Mouse (Mus musculus) hindbrain, postnatal 0 days (tissue): ENCODE measurements at regions not wholly inside any gene's neighbourhood (a gene's known extent, or its start where the extent isn't known, plus 50 kb on each side); places are given as distances from the start of the nearest gene placed in this dataset.
"Not testable (repeated sequence)": the region's sequence is repeated elsewhere in the genome, so short reads cannot be mapped to it uniquely, and the experiment has no call there.

Source experiments
- ATAC-seq: fragments of 200-750 bp; cut with Nextera tagmentation; 2 replicates; pipeline ENCODE4 v1.8.0; 2017; ENCODE audit warnings: mild to moderate bottlenecking, moderate TSS enrichment, moderate library complexity
- DNase-seq: peaks from one replicate; pipeline ENCODE4 v3.0.0-alpha.2; 2015; ENCODE audit warnings: low spot score
- H3K27ac ChIP-seq: fragments of 300-500 bp; sonication (generic); 2 replicates; pipeline ENCODE4 v1.5.1; 2014; ENCODE audit warnings: mild to moderate bottlenecking
- H3K27me3 ChIP-seq: fragments of 300-500 bp; sonication (generic); 2 replicates; pipeline ENCODE4 v1.6.1; 2014; ENCODE audit warnings: low read length, mixed read lengths; ENCODE audit not compliant: insufficient read depth
- H3K36me3 ChIP-seq: fragments of 300-500 bp; sonication (generic); 2 replicates; pipeline ENCODE4 v1.6.1; 2014; ENCODE audit warnings: low read length, mixed read lengths; ENCODE audit not compliant: insufficient read depth
- H3K4me1 ChIP-seq: fragments of 300-500 bp; sonication (generic); 2 replicates; pipeline ENCODE4 v1.6.1; 2014; ENCODE audit warnings: antibody characterized with exemption, low read length, mixed read lengths; ENCODE audit not compliant: insufficient read depth
- H3K4me2 ChIP-seq: fragments of 300-500 bp; sonication (generic); 2 replicates; pipeline ENCODE4 v1.6.1; 2014; ENCODE audit warnings: low read depth, mild to moderate bottlenecking, low read length, moderate library complexity, mixed read lengths
- H3K4me3 ChIP-seq: fragments of 300-500 bp; sonication (generic); 2 replicates; pipeline ENCODE4 v1.5.1; 2014; ENCODE audit warnings: low read length
- H3K9ac ChIP-seq: fragments of 300-500 bp; sonication (generic); replicated peaks from 2 replicates; pipeline ENCODE4 v1.6.1; 2014; ENCODE audit warnings: mild to moderate bottlenecking, low read length, moderate library complexity, mixed read lengths
- H3K9me3 ChIP-seq: fragments of 300-500 bp; sonication (generic); 2 replicates; pipeline ENCODE4 v1.6.1; 2016; ENCODE audit warnings: low read length, mixed read lengths
- CTCF ChIP-seq: IDR thresholded peaks from 2 replicates; pipeline ENCODE4 v1.5.1; 2016; ENCODE audit warnings: antibody characterized with exemption, control low read depth, low read depth
- WGBS: fragments of 180-500 bp; shearing (Covaris S2); extraction: QIAGEN DNeasy Blood & Tissue Kit; methylation state at CpG from one replicate; pipeline ENCODE4 v1.1.7; 2014; 5-methylcytosine and 5-hydroxymethylcytosine counted together

- Histone ChIP-seq H3K9ac (no peak overlapping the region; the same call in 1 of the 2 replicates), H3K4me2 (0 out of 2 replicates have a peak overlapping the region, but pooled peaks have one; percentile 8), H3K4me1 (0 out of 2 replicates have a peak, but pooled peaks cover 2% of the 10 kb centered on the region), H3K36me3 (no peaks in the 10 kb centered on the region), H3K4me3 (no peak overlapping the region), H3K9me3 (no peaks in the 10 kb centered on the region), H3K27ac (no peak overlapping the region), H3K27me3 (no peaks in the 10 kb centered on the region)
- peak; percentile 89 for ATAC-seq
- 11% methylated on average over 11 of the region's 11 CpGs for WGBS
- DNase-seq, result peak; percentile 86
- peak; percentile 70 for TF ChIP-seq CTCF
These were observed 199.0 kb downstream of the Zfp619 start for GRCm38 (mm10) chr7:39716340-39717150.

- H3K4me2 ChIP-seq, result no peak overlapping the region
- H3K36me3 ChIP-seq, result no peaks in the 10 kb centered on the region
- no peak for ATAC-seq
- no peaks in the 10 kb centered on the region for H3K4me1 ChIP-seq
- no peak for DNase-seq
- no peak overlapping the region for H3K4me3 ChIP-seq
- no peak for TF ChIP-seq CTCF
- H3K9ac ChIP-seq, result no peak overlapping the region
- no peak overlapping the region for H3K27ac ChIP-seq
- 26% methylated on average over 12 of the region's 12 CpGs for WGBS
- no peaks in the 10 kb centered on the region for H3K9me3 ChIP-seq
- H3K27me3 ChIP-seq, result no peaks in the 10 kb centered on the region
These were observed 210.5 kb downstream of the Zfp619 start for GRCm38 (mm10) chr7:39727935-39728557.

GRCm38 (mm10) chr7:39728930-39729329 is 211.4 kb downstream of the Zfp619 start:
- Histone ChIP-seq H3K4me2 (no peak overlapping the region), H3K9me3 (no peaks in the 10 kb centered on the region), H3K4me1 (no peaks in the 10 kb centered on the region), H3K27ac (no peak overlapping the region), H3K4me3 (no peak overlapping the region), H3K9ac (no peak overlapping the region), H3K27me3 (no peaks in the 10 kb centered on the region), H3K36me3 (no peaks in the 10 kb centered on the region)
- DNase-seq (no peak), ATAC-seq (no peak)
- 39% methylated on average over 7 of the region's 7 CpGs for WGBS
- TF ChIP-seq CTCF, result no peak

GRCm38 (mm10) chr7:39729723-39730122 is 212.2 kb downstream of the Zfp619 start:
- 23% methylated on average over 3 of the region's 3 CpGs for WGBS
- TF ChIP-seq CTCF, result no peak
- no peak for DNase-seq
- no peaks in the 10 kb centered on the region for H3K4me1 ChIP-seq
- H3K4me3 ChIP-seq, result no peak overlapping the region
- peak; percentile 32; the same call in 1 of the 2 replicates for ATAC-seq
- H3K9ac ChIP-seq, result no peak overlapping the region
- no peak overlapping the region for H3K4me2 ChIP-seq
- H3K27me3 ChIP-seq, result no peaks in the 10 kb centered on the region
- H3K9me3 ChIP-seq, result no peaks in the 10 kb centered on the region
- no peaks in the 10 kb centered on the region for H3K36me3 ChIP-seq
- H3K27ac ChIP-seq, result no peak overlapping the region

- no peak overlapping the region for H3K9ac ChIP-seq
- no peak for TF ChIP-seq CTCF
- no peaks in the 10 kb centered on the region for H3K36me3 ChIP-seq
- ATAC-seq (no peak), DNase-seq (no peak)
- no peaks in the 10 kb centered on the region for H3K9me3 ChIP-seq
- no peak overlapping the region for H3K4me2 ChIP-seq
- H3K4me3 ChIP-seq, result no peak overlapping the region
- WGBS, result 81% methylated on average over 1 of the region's 1 CpGs
- no peaks in the 10 kb centered on the region for H3K4me1 ChIP-seq
- no peaks in the 10 kb centered on the region for H3K27me3 ChIP-seq
- no peak overlapping the region for H3K27ac ChIP-seq
These were observed 215.2 kb downstream of the Zfp619 start for GRCm38 (mm10) chr7:39732790-39733189.

- H3K4me1 ChIP-seq, H3K4me3 ChIP-seq, H3K27me3 ChIP-seq, H3K9ac ChIP-seq, H3K4me2 ChIP-seq, DNase-seq, H3K9me3 ChIP-seq, H3K36me3 ChIP-seq, ATAC-seq, H3K27ac ChIP-seq: not testable (repeated sequence)
These were observed 230.8 kb downstream of the Zfp619 start for GRCm38 (mm10) chr7:39748395-39748794.

- Histone ChIP-seq H3K9ac (no peak overlapping the region), H3K36me3 (no peaks in the 10 kb centered on the region), H3K4me1 (no peaks in the 10 kb centered on the region), H3K4me3 (no peak overlapping the region), H3K9me3 (no peaks in the 10 kb centered on the region), H3K27me3 (no peaks in the 10 kb centered on the region), H3K4me2 (no peak overlapping the region), H3K27ac (no peak overlapping the region)
- ATAC-seq, result no peak
- DNase-seq, result no peak
- WGBS, result 76% methylated on average over 7 of the region's 7 CpGs
- TF ChIP-seq CTCF, result no peak
These were observed 232.9 kb downstream of the Zfp619 start for GRCm38 (mm10) chr7:39750448-39750847.
